Mouse (Mus musculus) embryo, embryonic 10.5 days (tissue): Measurements from ENCODE around the gene Osbp.

Experiments
- DNase-seq: peaks from one replicate; pipeline ENCODE4 v3.0.0-alpha.2; 2015; ENCODE audit warnings: low spot score

Gene Osbp

DNA sequence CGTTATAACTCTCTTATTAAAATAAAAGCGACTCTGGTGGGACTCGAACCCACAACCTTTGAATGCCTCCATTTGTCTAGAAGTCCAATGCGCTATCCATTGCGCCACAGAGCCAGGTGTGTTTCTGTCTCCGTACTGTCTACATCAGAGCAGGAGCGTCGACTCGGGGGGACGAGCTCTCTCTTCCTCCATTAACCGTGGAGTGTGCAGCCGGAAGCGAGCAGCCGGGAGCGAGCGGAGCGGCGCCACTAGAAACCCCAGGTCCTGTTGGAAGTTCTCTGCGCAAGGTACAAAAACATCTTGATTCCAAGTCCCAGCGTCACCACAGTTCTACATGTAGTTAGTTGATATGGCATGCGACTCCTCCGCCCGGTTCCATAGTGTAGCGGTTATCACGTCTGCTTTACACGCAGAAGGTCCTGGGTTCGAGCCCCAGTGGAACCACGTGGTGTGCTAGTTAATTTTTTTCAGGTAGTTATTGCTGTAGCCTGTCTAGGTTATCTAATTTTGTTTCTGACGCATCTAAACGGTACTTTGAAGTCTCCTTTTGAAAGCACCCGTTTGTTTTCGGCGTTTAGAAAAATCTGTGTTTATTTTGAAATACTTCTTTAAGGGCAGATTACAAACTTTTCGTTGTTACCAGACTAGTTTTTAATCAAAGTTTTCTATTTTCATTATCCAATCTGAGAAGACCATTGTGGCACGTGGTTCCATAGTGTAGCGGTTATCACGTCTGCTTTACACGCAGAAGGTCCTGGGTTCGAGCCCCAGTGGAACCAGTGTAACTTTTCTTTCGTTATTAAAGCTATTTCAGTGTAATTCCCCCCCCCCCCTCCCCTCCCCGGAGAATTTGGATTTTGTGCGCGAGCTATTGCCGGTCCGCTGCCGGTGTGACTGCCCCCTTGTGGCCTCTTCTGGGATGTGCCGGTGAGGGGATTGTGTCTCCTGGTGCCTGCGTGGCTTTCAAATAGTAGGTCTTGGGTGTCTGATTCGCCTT lies 46.1 kb downstream of the Osbp start:
- DNase-seq = peak; percentile 97

DNA sequence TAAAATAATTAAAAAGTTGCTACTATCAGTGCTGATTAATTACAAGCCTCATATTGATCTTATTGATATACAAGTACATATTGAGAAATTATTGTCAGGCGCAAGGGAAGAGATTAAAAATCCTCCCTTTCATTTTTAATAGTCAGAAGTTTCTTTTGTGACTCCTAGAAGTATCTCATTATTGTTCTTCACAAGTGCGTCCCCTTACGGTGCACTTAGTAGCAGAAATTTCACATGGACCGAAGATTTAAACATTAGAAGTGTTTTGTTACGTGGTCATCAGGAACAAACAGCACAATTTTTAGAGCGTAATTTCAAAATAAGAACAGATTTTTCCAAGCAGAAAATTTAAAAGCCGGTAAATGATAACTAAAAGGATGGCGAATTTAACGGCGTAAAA lies 46.9 kb downstream of the Osbp start:
- no peak for DNase-seq

DNA sequence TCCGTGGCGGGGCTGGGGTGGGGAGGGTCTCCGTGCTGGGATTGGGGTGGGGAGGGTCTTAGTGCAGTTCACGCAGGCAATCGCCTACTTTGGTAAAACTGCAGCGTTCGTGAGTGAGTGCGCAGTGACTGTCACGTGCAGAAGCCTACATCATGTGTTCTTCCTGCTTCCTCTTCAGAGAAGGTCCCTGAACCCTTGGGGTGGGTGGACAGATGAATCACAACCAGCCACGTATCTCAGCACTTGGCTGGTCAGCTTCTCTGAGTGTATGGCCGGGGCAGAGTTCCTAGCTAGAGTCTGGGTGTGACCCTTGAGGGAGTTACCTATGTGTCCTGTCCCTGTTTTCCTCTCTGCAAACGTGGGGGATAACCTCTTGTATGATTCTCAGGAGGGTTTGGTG lies 47.5 kb downstream of the Osbp start:
- DNase-seq = peak; percentile 73

DNA sequence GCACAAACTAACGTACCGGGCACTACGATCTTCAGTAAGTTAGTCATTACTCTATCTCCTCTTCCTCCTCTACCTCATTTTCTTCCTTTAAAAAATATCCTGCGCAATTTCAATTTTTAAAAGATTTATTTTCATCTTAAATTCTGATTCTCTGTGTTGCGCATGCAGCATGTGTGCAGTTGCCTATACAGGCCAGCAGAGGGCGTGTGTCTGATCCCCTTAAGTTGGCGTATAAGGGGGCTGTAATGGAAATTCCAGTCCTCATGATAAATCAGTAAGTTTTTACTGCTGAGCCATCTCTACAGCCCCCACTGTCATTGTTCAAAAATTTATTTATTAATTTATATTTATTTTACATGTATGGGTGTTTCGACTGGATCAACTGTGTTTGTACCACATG lies 50.0 kb downstream of the Osbp start:
- DNase-seq = peak; percentile 37

DNA sequence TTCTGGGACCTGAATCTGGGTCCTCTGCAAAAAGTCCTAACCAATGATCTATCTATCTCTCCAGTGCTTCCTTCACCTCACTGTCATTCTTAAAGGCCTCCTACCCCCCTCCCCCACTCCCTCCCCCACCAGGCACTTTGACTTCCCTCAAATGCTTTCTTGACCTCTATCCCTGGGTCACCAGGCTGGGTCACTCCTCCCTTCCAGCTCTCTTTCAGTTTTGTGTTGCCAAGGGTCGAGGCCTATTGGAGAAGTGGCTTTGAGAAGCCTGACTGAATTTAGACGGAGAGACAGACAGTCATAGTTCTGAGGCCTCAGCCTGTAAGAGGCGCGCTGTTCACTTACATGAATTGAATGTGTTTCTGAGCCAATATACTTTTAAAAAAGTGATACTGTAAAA lies 50.5 kb downstream of the Osbp start:
- peak; percentile 17 for DNase-seq

DNA sequence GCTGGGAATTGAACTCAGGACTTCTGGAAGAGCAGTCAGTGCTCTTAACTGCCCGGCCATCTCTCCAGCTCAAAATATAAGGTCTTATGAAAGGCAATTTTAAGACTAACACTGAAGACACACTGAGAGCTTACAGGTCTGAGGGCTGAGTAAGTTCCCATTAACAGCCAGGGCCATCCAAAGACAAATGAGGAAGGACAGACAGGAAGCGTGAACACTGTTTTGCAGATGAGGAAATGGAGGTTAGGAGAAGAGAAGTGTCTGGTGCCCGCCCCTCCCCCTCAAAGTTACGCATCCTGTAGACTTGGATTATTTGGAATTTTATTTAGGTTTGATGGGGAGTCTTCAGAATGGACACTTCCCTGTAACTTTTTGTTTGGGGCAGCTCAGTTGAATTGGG lies 58.4 kb downstream of the Osbp start:
- no peak for DNase-seq

DNA sequence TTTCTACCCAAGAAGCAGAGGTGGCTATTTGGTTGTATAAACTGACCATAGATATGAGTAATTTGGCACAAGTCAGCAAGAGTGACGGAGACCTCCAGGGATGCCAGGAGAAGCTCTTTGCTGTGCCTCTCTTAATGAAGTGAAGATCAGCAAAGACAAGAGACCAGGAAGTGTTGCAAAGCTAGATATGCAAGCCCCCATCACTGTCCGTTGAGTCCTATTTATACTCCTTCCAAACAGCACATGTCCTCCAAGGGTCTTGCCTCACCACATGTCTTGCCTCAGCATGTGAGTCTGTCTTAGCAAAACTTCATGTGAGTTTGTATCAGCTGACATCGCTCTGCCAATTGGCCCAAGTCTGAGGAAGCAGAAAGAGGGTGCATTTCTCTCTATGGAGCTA lies 59.6 kb downstream of the Osbp start:
- no peak for DNase-seq

DNA sequence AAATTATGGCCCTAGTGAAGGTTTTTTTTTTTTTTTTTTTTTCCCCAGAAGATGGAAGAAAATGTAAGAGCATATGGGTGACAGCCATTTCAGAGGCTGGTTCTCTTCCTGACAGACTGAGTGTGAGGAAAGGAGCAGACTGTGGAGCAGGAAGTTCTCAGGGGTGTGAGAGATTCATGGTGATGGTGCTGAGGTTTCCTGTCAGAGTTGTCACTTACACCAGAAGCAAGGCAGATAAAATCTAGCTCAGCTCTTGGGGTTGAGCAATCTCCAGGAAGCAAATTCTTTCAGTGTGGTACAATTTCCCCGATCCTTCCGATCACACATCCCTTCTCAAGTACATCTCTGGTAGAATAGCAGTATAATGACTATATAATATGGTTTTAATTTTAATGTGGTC lies 60.9 kb downstream of the Osbp start:
- DNase-seq = no peak

DNA sequence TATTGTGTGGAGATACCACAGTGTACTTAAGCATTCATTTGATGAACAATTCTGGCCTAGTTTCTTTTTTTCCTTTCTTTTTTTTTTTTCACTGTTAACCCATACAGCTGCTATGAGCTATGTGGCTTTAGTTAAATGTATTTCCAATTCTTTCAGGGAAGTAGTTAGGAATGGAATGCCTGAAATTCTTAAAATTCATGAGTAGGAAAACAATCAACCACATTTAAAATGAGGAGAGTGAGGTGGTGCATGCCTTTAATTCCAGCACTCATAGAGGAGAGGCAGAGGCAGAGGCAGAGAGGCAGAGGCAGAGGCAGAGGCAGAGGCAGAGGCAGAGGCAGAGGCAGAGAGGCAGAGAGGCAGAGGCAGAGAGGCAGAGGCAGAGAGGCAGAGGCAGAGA lies 72.0 kb downstream of the Osbp start:
- no peak for DNase-seq

DNA sequence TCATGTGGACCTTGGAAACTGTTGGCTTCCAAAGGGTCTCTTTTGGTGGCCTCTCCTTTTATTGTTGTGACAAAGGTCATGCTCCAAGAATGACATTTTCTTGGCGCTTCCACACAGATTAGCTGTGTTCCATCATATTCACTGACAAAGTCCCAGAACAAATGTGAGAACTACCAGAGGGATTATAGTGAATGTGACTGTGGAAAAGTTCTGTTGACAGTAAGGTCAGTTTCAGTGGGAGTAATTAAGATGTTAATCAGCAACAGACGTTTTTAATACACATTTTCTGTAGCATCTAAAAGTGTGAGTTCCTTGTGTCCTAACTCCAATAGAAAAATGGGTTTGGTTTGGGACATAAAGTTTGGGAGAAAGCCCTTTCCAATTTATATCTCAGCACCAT lies 75.5 kb downstream of the Osbp start, which contains the start of gene Olfr1423:
TSS of gene Olfr1423 (minus strand) at position 101 of the 400 bp plus-strand sequence.
- no peak for DNase-seq

DNA sequence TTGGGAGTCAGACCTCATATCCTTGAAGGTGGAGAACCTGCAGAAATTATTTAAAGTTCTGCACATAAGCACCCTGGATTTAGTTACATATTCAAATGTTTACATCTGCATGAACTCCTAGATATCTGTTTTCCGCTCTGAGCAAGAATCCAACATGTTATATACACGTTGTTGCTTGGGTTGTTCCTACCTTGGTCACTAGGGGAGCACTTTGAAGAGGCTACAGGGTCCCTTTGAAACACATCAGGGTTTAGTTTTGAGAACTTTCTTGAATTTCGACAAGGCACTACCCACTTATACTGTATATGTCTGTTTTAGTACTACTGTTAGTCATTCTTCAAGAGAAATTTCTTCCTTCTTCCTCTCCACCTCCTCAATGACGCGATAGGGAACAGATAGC lies 77.4 kb downstream of the Osbp start:
- DNase-seq = no peak
